Mouse (Mus musculus) T-helper 17 cell (primary cell): Measurements from ENCODE around the gene Gm6657.

Source experiments
- in situ Hi-C, 2 experiments: fragments of 300-600 bp; cut with MboI, MseI; formaldehyde crosslinking; loops; 1 replicate in 1 of 2; 2 replicates in 1 of 2; pipeline ENCODE4 v1.15.1; 2025; ENCODE audit warnings: high pct_unique_total_duplicates in 2 of 2

The Gm6657 gene

DNA sequence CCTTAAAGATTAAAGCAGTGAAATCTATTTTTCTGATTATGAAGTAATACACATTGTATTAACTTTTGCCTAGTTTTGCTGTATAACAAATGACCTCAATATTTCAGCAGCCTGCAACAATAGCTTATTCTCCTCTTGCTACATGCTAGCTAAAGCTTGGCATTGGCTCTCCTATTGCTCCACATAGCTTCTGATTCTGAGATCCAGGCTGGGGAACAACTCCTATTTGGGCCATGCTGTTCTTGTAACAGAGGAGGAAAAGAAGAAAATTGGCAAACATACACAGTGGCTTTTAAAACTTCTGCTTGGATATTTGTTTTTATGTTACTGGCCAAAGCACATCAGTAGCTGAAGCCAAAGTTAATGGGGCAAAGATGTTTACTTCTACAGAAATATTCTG is 55.1 kb downstream of the Gm6657 start:
- in situ Hi-C loops, result loop anchor here in 1 of 2 experiments (25.0 kb wide), 2 partner anchors 613 to 1212 kb away; partner anchors contain the start of genes Atp6v1d and Eif2s1
